Mouse (Mus musculus) stomach, embryonic 16.5 days (tissue): ENCODE results near the gene Foxp1. TPM values are rescaled to one million over a fixed set of nuclear protein-coding genes. Genes with fewer than 3 reads are reported as not detected.

Experiments used
- ATAC-seq: fragments of 200-750 bp; cut with Nextera tagmentation; 2 replicates; pipeline ENCODE4 v1.8.0; 2017; ENCODE audit warnings: moderate number of reproducible peaks, moderate TSS enrichment; ENCODE audit not compliant: insufficient read depth, low FRiP score
- H3K27ac ChIP-seq: fragments of 300-500 bp; sonication (generic); 2 replicates; pipeline ENCODE4 v1.5.1; 2014; ENCODE audit warnings: low read length
- H3K27me3 ChIP-seq: fragments of 300-500 bp; sonication (generic); 2 replicates; pipeline ENCODE4 v1.6.1; 2014; ENCODE audit warnings: low read length, control low read depth, mixed read lengths; ENCODE audit not compliant: control insufficient read depth, insufficient read depth
- H3K36me3 ChIP-seq: fragments of 300-500 bp; sonication (generic); 2 replicates; pipeline ENCODE4 v1.6.1; 2014; ENCODE audit warnings: low read length; ENCODE audit not compliant: control insufficient read depth, insufficient read depth
- H3K4me1 ChIP-seq: fragments of 300-500 bp; sonication (generic); 2 replicates; pipeline ENCODE4 v1.6.1; 2014; ENCODE audit warnings: low read length, control low read depth, mixed read lengths; ENCODE audit not compliant: control insufficient read depth, insufficient read depth
- H3K4me2 ChIP-seq: fragments of 300-500 bp; sonication (generic); 2 replicates; pipeline ENCODE4 v1.6.1; 2014; ENCODE audit warnings: low read depth, low read length, mixed read lengths
- H3K4me3 ChIP-seq: fragments of 300-500 bp; sonication (generic); replicated peaks from 2 replicates; pipeline ENCODE4 v1.5.1; 2014; ENCODE audit warnings: mild to moderate bottlenecking, low read length
- H3K9ac ChIP-seq: fragments of 300-500 bp; sonication (generic); 2 replicates; pipeline ENCODE4 v1.6.1; 2014; ENCODE audit warnings: low read length
- H3K9me3 ChIP-seq: fragments of 300-500 bp; sonication (generic); replicated peaks from 2 replicates; pipeline ENCODE4 v1.6.1; 2016; ENCODE audit warnings: low read length, control low read depth; ENCODE audit not compliant: control insufficient read depth
- WGBS: fragments of 180-500 bp; shearing (Covaris S2); extraction: QIAGEN DNeasy Blood & Tissue Kit; methylation state at CpG from one replicate; pipeline ENCODE4 v1.1.7; 2014; 5-methylcytosine and 5-hydroxymethylcytosine counted together
- polyA plus RNA-seq: library from polyadenylated mRNA; unstranded; fragments of >200 nt; fragmentation: Nextera tagmentation; extraction: Ambion mirVana; gene quantifications from 2 replicates; pipeline ENCODE4 v1.2.1, GENCODE M21; 2015

Foxp1 gene
- polyA plus RNA-seq, 1 experiment from 2014 or later: 108 TPM

GRCm38 (mm10) chr6:99206437-99206870, 316.1 kb downstream of the Foxp1 start:
- no peaks in the 10 kb centered on the region for H3K9me3 ChIP-seq
- no peak overlapping the region for H3K4me3 ChIP-seq
- 25% methylated on average over 5 of the region's 5 CpGs for WGBS
- no peaks in the 10 kb centered on the region for H3K36me3 ChIP-seq
- H3K27me3 ChIP-seq: no peaks in the 10 kb centered on the region
- H3K9ac ChIP-seq: 0 out of 2 replicates have a peak overlapping the region, but pooled peaks have one; percentile 43
- no peak for ATAC-seq
- H3K4me1 ChIP-seq: peaks cover 36% of the 10 kb centered on the region
- peak overlapping the region; percentile 42; the same call in 1 of the 2 replicates for H3K4me2 ChIP-seq
- H3K27ac ChIP-seq: peak overlapping the region; percentile 28

GRCm38 (mm10) chr6:99205587-99206436, 316.7 kb downstream of the Foxp1 start:
- H3K4me3 ChIP-seq: no peak overlapping the region
- peaks cover 36% of the 10 kb centered on the region for H3K4me1 ChIP-seq
- WGBS: 22% methylated on average over 13 of the region's 13 CpGs
- ATAC-seq: peak; percentile 35; the same call in 1 of the 2 replicates
- H3K4me2 ChIP-seq: peak overlapping the region; percentile 42; the same call in 1 of the 2 replicates
- no peaks in the 10 kb centered on the region for H3K36me3 ChIP-seq
- H3K9ac ChIP-seq: peak overlapping the region; percentile 43
- no peaks in the 10 kb centered on the region for H3K27me3 ChIP-seq
- H3K27ac ChIP-seq: peak overlapping the region; percentile 65
- H3K9me3 ChIP-seq: no peaks in the 10 kb centered on the region

- Histone ChIP-seq H3K36me3 (no peaks in the 10 kb centered on the region), H3K27me3 (no peaks in the 10 kb centered on the region), H3K4me1 (peaks cover 43% of the 10 kb centered on the region), H3K27ac (peak overlapping the region; percentile 65), H3K9me3 (no peaks in the 10 kb centered on the region), H3K9ac (no peak overlapping the region; the same call in 1 of the 2 replicates), H3K4me2 (peak overlapping the region; percentile 50), H3K4me3 (peak overlapping the region; percentile 30)
- ATAC-seq: no peak
- WGBS: 9% methylated on average over 7 of the region's 7 CpGs
Measured at GRCm38 (mm10) chr6:99204780-99205586, 317.5 kb downstream of the Foxp1 start.

GRCm38 (mm10) chr6:99204052-99204779, 318.3 kb downstream of the Foxp1 start:
- Histone ChIP-seq H3K9ac (peak overlapping the region; percentile 34), H3K27me3 (no peaks in the 10 kb centered on the region), H3K36me3 (no peaks in the 10 kb centered on the region), H3K4me1 (peaks cover 43% of the 10 kb centered on the region), H3K9me3 (no peaks in the 10 kb centered on the region), H3K4me3 (peak overlapping the region; percentile 30), H3K27ac (peak overlapping the region; percentile 65), H3K4me2 (peak overlapping the region; percentile 50)
- 6% methylated on average over 14 of the region's 14 CpGs for WGBS
- peak; percentile 22; the same call in 1 of the 2 replicates for ATAC-seq

GRCm38 (mm10) chr6:99203231-99203630, 319.3 kb downstream of the Foxp1 start:
- 26% methylated on average over 11 of the region's 11 CpGs for WGBS
- Histone ChIP-seq H3K36me3 (no peaks in the 10 kb centered on the region), H3K9ac (peak overlapping the region; percentile 44; the same call in 1 of the 2 replicates), H3K4me1 (peaks cover 44% of the 10 kb centered on the region), H3K27ac (no peak overlapping the region; the same call in 1 of the 2 replicates), H3K27me3 (no peaks in the 10 kb centered on the region), H3K4me3 (peak overlapping the region; percentile 26), H3K4me2 (peak overlapping the region; percentile 50), H3K9me3 (no peaks in the 10 kb centered on the region)
- no peak for ATAC-seq

- ATAC-seq: no peak
- H3K9me3 ChIP-seq: no peaks in the 10 kb centered on the region
- peaks cover 45% of the 10 kb centered on the region for H3K4me1 ChIP-seq
- no peaks in the 10 kb centered on the region for H3K36me3 ChIP-seq
- 85% methylated on average over 4 of the region's 4 CpGs for WGBS
- no peak overlapping the region for H3K27ac ChIP-seq
- H3K4me2 ChIP-seq: peak overlapping the region; percentile 50
- no peaks in the 10 kb centered on the region for H3K27me3 ChIP-seq
- H3K9ac ChIP-seq: no peak overlapping the region
- H3K4me3 ChIP-seq: peak overlapping the region; percentile 26
Measured at GRCm38 (mm10) chr6:99202781-99203180, 319.7 kb downstream of the Foxp1 start.

- H3K4me1 ChIP-seq: peaks cover 37% of the 10 kb centered on the region
- no peaks in the 10 kb centered on the region for H3K9me3 ChIP-seq
- H3K36me3 ChIP-seq: no peaks in the 10 kb centered on the region
- no peak overlapping the region for H3K27ac ChIP-seq
- no peak overlapping the region for H3K4me2 ChIP-seq
- H3K27me3 ChIP-seq: no peaks in the 10 kb centered on the region
- no peak overlapping the region for H3K9ac ChIP-seq
- no peak for ATAC-seq
- 24% methylated on average over 4 of the region's 4 CpGs for WGBS
- H3K4me3 ChIP-seq: no peak overlapping the region
Measured at GRCm38 (mm10) chr6:99201271-99201705, 321.2 kb downstream of the Foxp1 start.

- no peaks in the 10 kb centered on the region for H3K27me3 ChIP-seq
- H3K9me3 ChIP-seq: no peaks in the 10 kb centered on the region
- H3K36me3 ChIP-seq: no peaks in the 10 kb centered on the region
- 27% methylated on average over 11 of the region's 11 CpGs for WGBS
- H3K9ac ChIP-seq: 0 out of 2 replicates have a peak overlapping the region, but pooled peaks have one; percentile 9
- H3K4me1 ChIP-seq: peaks cover 30% of the 10 kb centered on the region
- ATAC-seq: no peak
- H3K4me3 ChIP-seq: no peak overlapping the region
- H3K4me2 ChIP-seq: no peak overlapping the region
- H3K27ac ChIP-seq: no peak overlapping the region
Measured at GRCm38 (mm10) chr6:99200656-99201055, 321.9 kb downstream of the Foxp1 start.
